Mouse (Mus musculus) ovary, adult 2 months (tissue): ENCODE measurements around the gene Rab4b. TPM values are rescaled to one million over a fixed set of nuclear protein-coding genes. Genes with fewer than 3 reads are reported as not detected.

Experiments used
- polyA plus RNA-seq: library from polyadenylated mRNA; depleted of rRNA; stranded (reverse); fragments of >200 nt; gene quantifications from 2 replicates; pipeline ENCODE4 v1.2.3, GENCODE M21; 2012; rRNA removed

The Rab4b gene
- 79.0 and 86.7 TPM in 2 replicates for polyA plus RNA-seq

DNA sequence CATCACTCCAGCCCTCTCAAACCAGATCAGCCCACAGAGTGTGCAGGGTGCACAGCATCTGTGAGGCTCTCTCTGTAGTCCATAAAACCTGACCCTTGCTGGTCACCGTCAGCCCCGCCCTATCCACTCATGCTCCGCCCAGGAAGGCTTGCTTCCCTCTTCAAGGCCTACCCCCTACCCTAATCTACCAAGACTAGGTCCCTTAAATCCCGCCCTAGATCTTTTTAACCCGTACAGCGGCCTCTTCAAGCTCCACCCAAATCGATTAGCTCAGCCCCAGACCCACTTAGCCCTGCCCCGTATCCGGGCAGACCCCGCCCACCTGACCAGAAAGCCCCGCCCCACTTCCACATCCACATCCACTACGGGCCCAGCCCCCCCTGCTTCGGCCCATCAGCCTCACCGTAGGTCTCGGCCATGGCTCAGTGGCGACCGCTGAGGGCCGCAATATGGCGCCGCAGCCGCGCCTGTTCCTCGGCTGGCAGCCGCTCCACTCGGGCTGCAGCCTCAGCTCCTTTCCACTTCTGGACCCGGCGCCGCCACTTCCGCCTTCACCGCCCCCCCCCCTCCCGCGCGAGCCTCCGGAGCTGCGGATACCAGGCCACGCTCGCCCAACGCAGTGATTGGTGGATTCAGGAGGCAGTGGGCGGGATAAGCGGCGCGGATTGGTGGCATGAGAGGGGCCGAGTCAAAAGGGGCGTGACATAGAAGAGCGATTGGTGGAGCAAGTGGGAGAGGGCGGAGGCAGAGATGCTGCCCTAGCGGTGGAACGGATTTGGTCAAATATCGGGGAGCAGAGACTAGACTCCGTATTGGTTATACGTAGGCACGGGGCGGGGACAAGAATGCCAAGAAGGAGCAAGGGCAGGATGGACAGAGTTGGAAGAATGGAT is at the start of gene Rab4b:
Gene Rab4b (minus strand): TSS at position 573 of the 893 bp plus-strand sequence.

DNA sequence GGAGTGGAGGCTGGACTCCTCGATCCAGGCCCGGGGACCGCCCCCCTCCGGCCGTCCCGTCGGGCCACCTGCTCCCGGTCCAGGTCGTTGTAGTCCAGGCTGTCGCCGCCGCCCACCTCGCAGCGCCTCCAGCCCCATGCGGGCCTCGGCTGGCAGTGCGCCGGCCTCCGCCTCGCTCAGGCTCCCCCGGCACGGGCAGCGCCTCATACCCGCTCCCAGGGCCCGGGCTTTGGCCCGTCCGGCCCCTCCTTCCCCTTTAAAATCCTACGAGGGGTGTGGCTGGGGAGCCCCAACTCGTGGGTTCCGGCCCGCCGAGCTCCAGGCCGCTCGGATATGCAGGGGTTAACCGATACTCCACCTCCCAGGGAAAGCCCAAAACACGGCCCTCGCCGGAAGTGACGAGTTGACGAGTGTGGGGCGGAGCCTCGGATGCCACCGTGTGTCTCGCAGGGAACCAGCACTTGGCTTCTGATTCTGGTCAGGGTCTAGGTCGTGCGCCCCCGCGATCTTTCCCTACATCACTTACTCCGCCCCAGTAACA is 49.7 kb upstream of the Rab4b start, which contains the start of gene Itpkc:
Gene Itpkc (minus strand): TSS at position 381 of the 541 bp plus-strand sequence.

DNA sequence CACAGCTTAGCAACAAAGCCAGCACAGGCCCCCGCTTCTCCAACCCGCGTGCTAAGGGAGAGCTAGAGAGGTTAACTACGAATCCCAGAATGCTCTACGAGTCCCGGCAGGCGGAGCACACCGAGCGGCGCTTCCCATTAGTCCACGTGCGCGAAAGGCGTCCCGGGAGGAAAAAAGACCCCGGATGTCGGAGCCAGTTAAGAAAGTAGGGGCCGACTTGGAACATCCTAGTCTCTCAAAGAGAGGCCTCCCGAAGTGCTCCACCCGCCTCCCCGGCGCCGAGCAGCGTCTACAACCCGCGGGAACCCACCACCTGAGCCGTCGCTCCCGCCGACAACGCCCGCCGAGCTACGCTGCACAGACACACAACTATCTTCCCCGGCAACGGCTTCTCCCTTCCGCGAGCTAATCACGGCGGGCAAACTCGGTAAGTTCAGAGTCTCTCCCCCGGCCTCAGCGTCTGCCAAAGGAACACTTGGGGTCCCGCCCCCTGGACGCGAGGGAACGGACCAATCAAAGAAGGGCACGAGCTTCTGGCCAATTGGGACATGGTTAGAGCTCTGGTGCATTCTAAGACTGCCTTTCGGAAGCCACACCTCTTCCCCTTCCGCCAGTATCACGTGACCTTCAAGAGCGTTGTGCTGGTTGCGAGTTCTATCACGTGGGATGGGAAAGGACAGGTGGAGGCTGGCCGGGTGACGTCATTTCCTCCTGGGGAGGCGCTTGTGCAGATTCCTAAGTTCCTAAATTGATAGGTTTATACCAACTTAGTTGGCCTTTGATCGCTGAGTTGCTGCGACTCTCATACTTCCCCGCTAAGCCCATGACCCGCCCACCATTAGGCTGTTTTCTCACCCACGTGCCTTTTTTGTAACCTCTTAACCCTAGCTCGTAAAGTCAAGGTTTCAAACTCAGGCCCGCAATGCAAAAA is 17.2 kb upstream of the Rab4b start, which contains the start of the genes BC024978 and Snrpa:
Gene BC024978 (plus strand): TSS at position 101 of the 931 bp plus-strand sequence.
Gene Snrpa (minus strand): TSS at position 591 of the 931 bp plus-strand sequence.

DNA sequence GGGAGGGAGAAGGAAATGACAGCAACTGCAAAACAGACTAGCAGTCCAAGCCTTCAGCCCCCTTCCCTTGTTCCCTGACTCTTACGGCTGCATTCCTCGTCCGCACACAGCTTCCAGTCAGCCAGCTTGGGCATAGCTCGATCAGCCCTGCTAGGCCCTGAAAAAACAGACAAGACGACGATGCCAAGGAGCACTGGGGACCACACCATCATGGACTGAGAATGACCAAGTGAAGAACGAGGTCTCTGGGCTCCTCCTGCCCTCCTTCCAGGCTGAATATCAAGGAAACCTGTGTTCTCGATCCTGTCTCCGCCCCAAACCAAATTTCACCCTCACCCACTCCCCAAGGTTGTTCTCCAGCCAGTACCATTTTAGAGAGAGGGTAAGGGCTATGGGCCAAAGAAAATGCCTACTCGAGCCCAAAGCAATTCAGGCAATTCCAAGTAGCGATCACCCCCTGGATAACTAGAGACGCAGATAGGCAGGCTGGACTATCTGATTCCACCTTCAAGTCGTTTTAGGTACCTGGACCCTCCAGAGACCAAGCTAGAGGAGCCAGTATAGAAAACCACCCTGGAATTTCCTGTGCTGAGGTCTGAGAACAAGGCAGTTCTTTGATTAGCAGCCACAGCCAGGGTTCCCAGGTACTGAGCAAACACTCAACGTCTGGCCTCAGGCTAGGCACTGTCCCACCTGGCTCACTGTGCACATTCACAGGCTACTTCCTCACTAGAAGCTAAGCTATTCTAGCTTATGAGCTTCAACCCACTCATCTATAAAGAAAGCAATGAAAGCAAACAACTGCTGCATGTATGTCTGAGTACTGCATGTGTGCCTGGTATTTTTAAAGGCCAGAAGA is 2.4 kb upstream of the Rab4b start, which contains the start of the genes Gm21983 and Mia:
Gene Gm21983 (minus strand): TSS at position 250 of the 859 bp plus-strand sequence.
Gene Mia (minus strand): TSS at position 321 of the 859 bp plus-strand sequence.

DNA sequence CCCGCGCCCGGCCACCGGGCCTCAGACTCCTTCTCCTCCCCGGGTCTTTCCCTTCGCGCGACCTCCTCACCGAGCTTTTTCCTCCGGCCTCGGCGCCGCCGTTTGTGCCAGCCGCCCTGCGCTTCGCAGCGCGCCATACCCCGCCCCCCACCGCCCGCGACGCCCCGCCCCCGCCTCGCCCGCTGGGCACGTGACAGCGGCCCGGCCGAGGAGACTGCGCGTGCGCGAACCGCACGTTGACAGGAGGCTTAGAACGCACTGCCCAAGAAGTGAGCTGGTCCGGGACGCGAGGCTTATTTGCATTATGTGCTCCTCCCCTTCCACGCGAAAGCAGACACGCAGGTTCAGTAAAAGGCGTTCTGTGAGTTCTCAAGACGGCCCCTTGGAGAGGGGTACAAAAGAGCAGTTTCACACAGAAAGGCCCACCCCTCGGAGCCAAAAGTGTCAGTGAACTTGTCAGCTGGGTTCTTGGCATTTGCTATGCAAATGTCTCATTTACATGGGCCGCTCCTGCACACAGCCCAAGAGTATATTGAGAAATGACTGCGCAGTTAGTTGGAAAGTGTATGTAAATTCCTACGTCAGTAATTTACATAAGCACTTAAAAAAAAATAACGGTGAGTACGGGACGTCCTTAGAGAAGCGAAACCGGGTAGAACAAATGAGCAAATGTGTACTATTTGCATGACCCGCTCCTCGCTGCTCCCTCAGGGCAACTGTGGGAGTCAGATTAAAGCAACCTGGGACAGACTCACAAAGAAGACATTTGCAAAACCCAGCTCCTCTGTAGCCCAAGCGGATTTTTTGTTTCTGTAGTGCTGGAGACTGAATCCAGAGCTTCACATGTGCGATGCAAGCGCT is 11.9 kb downstream of the Rab4b start, which contains the start of gene Egln2:
Gene Egln2 (minus strand): TSS at position 189 of the 861 bp plus-strand sequence.

DNA sequence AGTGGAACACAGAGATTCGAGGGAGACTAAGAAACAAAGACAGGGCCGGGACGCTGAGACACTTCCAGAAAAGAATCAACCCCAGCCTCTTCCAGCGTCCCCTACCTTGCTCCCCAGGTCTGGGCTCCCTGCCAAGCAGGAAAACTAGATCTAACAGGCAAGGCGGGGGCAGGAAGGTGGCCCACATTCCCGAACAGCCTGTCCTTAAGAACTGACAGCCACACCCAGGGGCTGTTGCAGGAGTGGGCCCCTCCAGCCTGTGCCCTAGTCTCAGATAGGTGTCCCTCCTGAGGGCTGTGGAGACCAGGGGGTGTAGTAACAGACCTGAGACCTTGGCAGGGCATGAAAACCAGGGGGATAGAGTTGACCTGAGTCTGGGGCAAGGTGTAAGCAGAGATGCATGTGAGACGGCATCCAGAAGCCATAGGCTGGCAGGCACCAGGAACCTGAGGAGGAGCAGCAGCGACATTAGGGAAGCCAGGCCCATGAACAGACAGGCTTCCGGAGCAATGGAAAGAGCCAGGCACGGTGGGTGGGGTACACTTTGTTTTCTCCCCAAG is 25.4 kb downstream of the Rab4b start, which contains the start of gene Cyp2t4:
Gene Cyp2t4 (plus strand): TSS at position 510 of the 560 bp plus-strand sequence.

DNA sequence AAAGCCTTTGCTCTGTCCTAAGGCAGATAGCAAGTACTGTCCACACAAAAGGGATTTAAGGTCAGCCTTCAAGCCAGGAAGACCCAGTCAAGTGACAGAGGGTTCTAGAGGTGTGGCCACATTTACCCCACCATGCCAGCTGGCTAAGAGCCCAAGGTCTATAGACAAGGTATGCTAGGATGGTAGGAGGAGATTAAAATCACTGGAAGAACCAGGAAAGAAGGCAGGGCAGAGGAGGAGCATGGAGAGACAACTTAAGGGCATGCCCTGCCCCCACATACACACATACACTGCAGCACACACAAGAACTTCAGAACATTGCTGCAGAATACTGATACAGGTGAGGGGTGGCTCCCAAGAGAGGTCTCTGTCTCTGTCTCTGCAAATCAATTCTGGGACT is 59.0 kb downstream of the Rab4b start, which contains the start of gene Cyp2f2:
Gene Cyp2f2 (plus strand): TSS at position 234 of the 400 bp plus-strand sequence.

Other genes starting within 250 kb of the Rab4b start
- not detected in 2 replicates for gene Cyp2a22, start 239.5 kb downstream of the Rab4b start, polyA plus RNA-seq
- 0.08 TPM in 1 of 2 replicates, not detected in the other for gene Cyp2a12, start 149.8 kb downstream of the Rab4b start, polyA plus RNA-seq
- gene Cyp2f2, start 59.0 kb downstream of the Rab4b start, polyA plus RNA-seq: 30.2 and 55.4 TPM in 2 replicates
- not detected in 2 replicates for gene Cyp2t4, start 25.2 kb downstream of the Rab4b start, polyA plus RNA-seq
- gene Egln2, start 12.1 kb downstream of the Rab4b start, polyA plus RNA-seq: 130 and 148 TPM in 2 replicates
- gene Gm21983, start 2.2 kb upstream of the Rab4b start, polyA plus RNA-seq: not detected in 2 replicates
- 14.0 and 16.1 TPM in 2 replicates for gene Mia, start 2.3 kb upstream of the Rab4b start, polyA plus RNA-seq
- 23.2 and 27.1 TPM in 2 replicates for gene BC024978, start 16.9 kb upstream of the Rab4b start, polyA plus RNA-seq
- 265 and 331 TPM in 2 replicates for gene Snrpa, start 17.4 kb upstream of the Rab4b start, polyA plus RNA-seq
- gene Itpkc, start 49.8 kb upstream of the Rab4b start, polyA plus RNA-seq: 15.9 and 18.5 TPM in 2 replicates
- 84.4 and 102 TPM in 2 replicates for gene Coq8b, start 54.1 kb upstream of the Rab4b start, polyA plus RNA-seq
- 86.9 and 94.3 TPM in 2 replicates for gene Numbl, start 79.5 kb upstream of the Rab4b start, polyA plus RNA-seq
- 441 and 545 TPM in 2 replicates for gene Ltbp4, start 158.8 kb upstream of the Rab4b start, polyA plus RNA-seq
- gene Shkbp1, start 177.1 kb upstream of the Rab4b start, polyA plus RNA-seq: 86.6 and 97.9 TPM in 2 replicates
- 0.63 TPM in 1 of 2 replicates, not detected in the other for gene Gm20479, start 178.5 kb upstream of the Rab4b start, polyA plus RNA-seq